Mouse (Mus musculus) B cell, adult 67 days (primary cell): ENCODE data around the gene Gpr137. TPM values are rescaled to one million over a fixed set of nuclear protein-coding genes. Genes with fewer than 3 reads are reported as not detected.

ENCODE experiments used
- total RNA-seq, 2 experiments: library from RNA; stranded (reverse); gene quantifications; 4 replicates each; pipeline ENCODE4 v1.2.4; 2023

Gene Gpr137
- 10 to 100 TPM; 16.7 to 18.1 TPM for total RNA-seq

GRCm38 (mm10) chr19:6942249-6942691, at the start of gene Gpr137:
Gpr137 (minus strand) TSS chr19:6942480.

GRCm38 (mm10) chr19:6987061-6987903, 45.0 kb upstream of the Gpr137 start, which contains the start of gene Vegfb:
Vegfb (minus strand) TSS chr19:6987651.

GRCm38 (mm10) chr19:6980381-6981093, 38.3 kb upstream of the Gpr137 start, which contains the start of gene Fkbp2:
Fkbp2 (minus strand) TSS chr19:6980501.

GRCm38 (mm10) chr19:6975537-6976521, 33.5 kb upstream of the Gpr137 start, which contains the start of gene Plcb3:
Plcb3 (minus strand) TSS chr19:6976470.

GRCm38 (mm10) chr19:6974211-6975205, 32.2 kb upstream of the Gpr137 start, which contains the start of gene Ppp1r14b:
Ppp1r14b (plus strand) TSS chr19:6974968.

GRCm38 (mm10) chr19:6941372-6942248, 670 bp downstream of the Gpr137 start, which contains the start of gene Bad:
Bad (plus strand) TSS chr19:6941861.

GRCm38 (mm10) chr19:6934195-6934977, 7.9 kb downstream of the Gpr137 start, which contains the start of gene Kcnk4:
Kcnk4 (minus strand) TSS chr19:6934515.

GRCm38 (mm10) chr19:6925307-6925573, 17.0 kb downstream of the Gpr137 start, which contains the start of gene Catsperz:
Catsperz (minus strand) TSS chr19:6925380.

GRCm38 (mm10) chr19:6921647-6922567, 20.4 kb downstream of the Gpr137 start, which contains the start of gene Esrra:
Esrra (minus strand) TSS chr19:6921813.

GRCm38 (mm10) chr19:6909507-6910289, 32.6 kb downstream of the Gpr137 start, which contains the start of the genes Trmt112 and Prdx5:
Trmt112 (plus strand) TSS chr19:6909698.
Prdx5 (minus strand) TSS chr19:6910106.

Other genes starting within 250 kb of the Gpr137 start
- 10 to 100 TPM; 31.2 to 32.4 TPM for gene Rps6ka4, start 101.8 kb downstream of the Gpr137 start, total RNA-seq
- 10 to 100 TPM; 26.6 TPM for gene Ccdc88b, start 84.3 kb downstream of the Gpr137 start, total RNA-seq
- gene Trmt112, start 32.8 kb downstream of the Gpr137 start, total RNA-seq: 100 to 1,000 TPM; 148 to 164 TPM
- 10 to 100 TPM; 84.2 to 90.7 TPM for gene Prdx5, start 32.4 kb downstream of the Gpr137 start, total RNA-seq
- gene Esrra, start 20.7 kb downstream of the Gpr137 start, total RNA-seq: 10 to 100 TPM; 61.0 to 65.8 TPM
- gene Catsperz, start 17.1 kb downstream of the Gpr137 start, total RNA-seq: not detected
- not detected for gene Kcnk4, start 8.0 kb downstream of the Gpr137 start, total RNA-seq
- 10 to 100 TPM; 14.5 to 19.4 TPM for gene Bad, start 619 bp downstream of the Gpr137 start, total RNA-seq
- gene Ppp1r14b, start 32.5 kb upstream of the Gpr137 start, total RNA-seq: 100 to 1,000 TPM in 1 of 2 experiments, 10 to 100 TPM in 1; 98.1 to 108 TPM
- gene Plcb3, start 34.0 kb upstream of the Gpr137 start, total RNA-seq: 10 to 100 TPM; 19.8 to 22.5 TPM
- gene Fkbp2, start 38.0 kb upstream of the Gpr137 start, total RNA-seq: 10 to 100 TPM; 27.2 to 32.8 TPM
- 10 to 100 TPM; 14.8 to 22.4 TPM for gene Vegfb, start 45.2 kb upstream of the Gpr137 start, total RNA-seq
- 10 to 100 TPM; 25.7 to 30.4 TPM for gene Dnajc4, start 50.1 kb upstream of the Gpr137 start, total RNA-seq
- 1 to 10 TPM; 4.1 to 8.3 TPM for gene Nudt22, start 53.6 kb upstream of the Gpr137 start, total RNA-seq
- 1 to 10 TPM; 5.0 to 6.1 TPM for gene Trpt1, start 53.7 kb upstream of the Gpr137 start, total RNA-seq
- gene Fermt3, start 77.0 kb upstream of the Gpr137 start, total RNA-seq: 100 to 1,000 TPM; 174 to 183 TPM
- gene Stip1, start 97.5 kb upstream of the Gpr137 start, total RNA-seq: 100 to 1,000 TPM in 1 of 2 experiments, 10 to 100 TPM in 1; 85.8 to 161 TPM
- gene Macrod1, start 114.3 kb upstream of the Gpr137 start, total RNA-seq: 1 to 10 TPM; 6.9 to 7.1 TPM
- under 1 TPM in 1 of 2 experiments, not detected in 1; 0.09 TPM for gene Flrt1, start 163.2 kb upstream of the Gpr137 start, total RNA-seq